Mouse (Mus musculus): ENCODE measurements around the gene Baz2b.
"Not testable (repeated sequence)": the region's sequence is repeated elsewhere in the genome, so short reads cannot be mapped to it uniquely, and the experiment has no call there.

Gene Baz2b

GRCm38 (mm10) chr2:60200667-60201066 lies 9.0 kb downstream of the Baz2b start:
- DNase-seq (ENCODE audit: low read depth, low spot score) = peak; percentile 85

- DNase-seq (ENCODE audit: low read depth, low spot score) = no peak
Measured at GRCm38 (mm10) chr2:60200051-60200562, 9.5 kb downstream of the Baz2b start.

GRCm38 (mm10) chr2:60196841-60197240 lies 12.8 kb downstream of the Baz2b start:
- peak; percentile 96 for DNase-seq (ENCODE audit: low read depth, low spot score)

- DNase-seq (ENCODE audit: low read depth, low spot score) = no peak
Measured at GRCm38 (mm10) chr2:60181696-60182095, 27.9 kb downstream of the Baz2b start.

GRCm38 (mm10) chr2:60177490-60177889 lies 32.1 kb downstream of the Baz2b start:
- DNase-seq (ENCODE audit: low read depth, low spot score) = no peak

- no peak for DNase-seq (ENCODE audit: low read depth, low spot score)
Measured at GRCm38 (mm10) chr2:60176087-60176486, 33.6 kb downstream of the Baz2b start.

- no peak for DNase-seq (ENCODE audit: low read depth, low spot score)
Measured at GRCm38 (mm10) chr2:60175078-60175477, 34.6 kb downstream of the Baz2b start.

- DNase-seq (ENCODE audit: low read depth, low spot score) = no peak
Measured at GRCm38 (mm10) chr2:60173595-60173994, 36.0 kb downstream of the Baz2b start.

GRCm38 (mm10) chr2:60173190-60173589 lies 36.4 kb downstream of the Baz2b start:
- DNase-seq (ENCODE audit: low read depth, low spot score) = peak; percentile 37

- DNase-seq (ENCODE audit: low read depth, low spot score) = no peak
Measured at GRCm38 (mm10) chr2:60172531-60172914, 37.1 kb downstream of the Baz2b start.

GRCm38 (mm10) chr2:60171786-60172530 lies 37.7 kb downstream of the Baz2b start:
- no peak for DNase-seq (ENCODE audit: low read depth, low spot score)

GRCm38 (mm10) chr2:60166878-60167277 lies 42.8 kb downstream of the Baz2b start:
- no peak for DNase-seq (ENCODE audit: low read depth, low spot score)

- DNase-seq (ENCODE audit: low read depth, low spot score) = no peak
Measured at GRCm38 (mm10) chr2:60165679-60166078, 44.0 kb downstream of the Baz2b start.

GRCm38 (mm10) chr2:60163744-60164143 lies 45.9 kb downstream of the Baz2b start:
- no peak for DNase-seq (ENCODE audit: low read depth, low spot score)

GRCm38 (mm10) chr2:60152481-60152880 lies 57.2 kb downstream of the Baz2b start:
- DNase-seq (ENCODE audit: low read depth, low spot score) = no peak

GRCm38 (mm10) chr2:60148651-60149050 lies 61.0 kb downstream of the Baz2b start:
- DNase-seq (ENCODE audit: low read depth, low spot score) = no peak

GRCm38 (mm10) chr2:60147428-60147827 lies 62.2 kb downstream of the Baz2b start:
- DNase-seq (ENCODE audit: low read depth, low spot score) = peak; percentile 76

- DNase-seq (ENCODE audit: low read depth, low spot score) = no peak
Measured at GRCm38 (mm10) chr2:60145742-60146141, 63.9 kb downstream of the Baz2b start.

GRCm38 (mm10) chr2:60143383-60143782 lies 66.3 kb downstream of the Baz2b start:
- DNase-seq (ENCODE audit: low read depth, low spot score) = peak; percentile 45

- DNase-seq (ENCODE audit: low read depth, low spot score) = no peak
Measured at GRCm38 (mm10) chr2:60142281-60142680, 67.4 kb downstream of the Baz2b start.

GRCm38 (mm10) chr2:60138751-60139162 lies 70.9 kb downstream of the Baz2b start:
- DNase-seq (ENCODE audit: low read depth, low spot score) = no peak

GRCm38 (mm10) chr2:60135796-60136195 lies 73.8 kb downstream of the Baz2b start:
- peak; percentile 46 for DNase-seq (ENCODE audit: low read depth, low spot score)

GRCm38 (mm10) chr2:60134958-60135357 lies 74.7 kb downstream of the Baz2b start:
- DNase-seq (ENCODE audit: low read depth, low spot score) = not testable (repeated sequence)

Data from ZHBTc4 (cell line).